Mouse (Mus musculus): ENCODE results near the gene Hpd. TPM values are rescaled to one million over a fixed set of nuclear protein-coding genes. Genes with fewer than 3 reads are reported as not detected.
A peak's percentile ranks its signal among the peaks of the same experiment; 100 is the strongest.
"Not testable (repeated sequence)": the region's sequence is repeated elsewhere in the genome, so short reads cannot be mapped to it uniquely, and the experiment has no call there.

Gene Hpd
- polyA plus RNA-seq (2015; fragmentation: Nextera tagmentation; extraction: Ambion mirVana) = 0.23 and 0.29 TPM in 2 replicates

- H3K4me2 ChIP-seq (replicated peaks; ENCODE audit: low read depth, low read length) = no peak within 1 kb of the TSS
- WGBS = 81% methylated on average over 10 of the region's 10 CpGs
- no peak within 1 kb of the TSS for H3K4me3 ChIP-seq (ENCODE audit: low read length)
- H3K27me3 ChIP-seq (ENCODE audit: insufficient read depth, low read length) = no peaks in the 10 kb centered on the region
- no peak within 1 kb of the TSS for H3K9ac ChIP-seq (replicated peaks; ENCODE audit: low read length)
- no peak for ATAC-seq (ENCODE audit: low FRiP score, low TSS enrichment)
- H3K36me3 ChIP-seq (ENCODE audit: insufficient read depth, low read length) = no peaks in the 10 kb centered on the region
- H3K9me3 ChIP-seq (ENCODE audit: low read length) = peaks cover 5% of the 10 kb centered on the region; the same call in 1 of the 2 replicates
- no peak within 1 kb of the TSS for H3K27ac ChIP-seq (ENCODE audit: low read length)
- H3K4me1 ChIP-seq (ENCODE audit: insufficient read depth, low read length) = no peaks in the 10 kb centered on the region
Observed at GRCm38 (mm10) chr5:123182651-123183050, at the start of gene Hpd. Gene Hpd, minus strand, starts transcription at chr5:123182727.

- no peak overlapping the region for H3K27ac ChIP-seq (ENCODE audit: low read length)
- WGBS = 90% methylated on average over 2 of the region's 2 CpGs
- no peak for ATAC-seq (ENCODE audit: low FRiP score, low TSS enrichment)
- H3K4me3 ChIP-seq (ENCODE audit: low read length) = no peak overlapping the region
- peaks cover 9% of the 10 kb centered on the region for H3K4me1 ChIP-seq (ENCODE audit: insufficient read depth, low read length)
- H3K4me2 ChIP-seq (replicated peaks; ENCODE audit: low read depth, low read length) = no peak overlapping the region
- no peaks in the 10 kb centered on the region for H3K27me3 ChIP-seq (ENCODE audit: insufficient read depth, low read length)
- 0 out of 2 replicates have a peak, but pooled peaks cover 2% of the 10 kb centered on the region for H3K36me3 ChIP-seq (ENCODE audit: insufficient read depth, low read length)
- H3K9ac ChIP-seq (replicated peaks; ENCODE audit: low read length) = no peak overlapping the region
- H3K9me3 ChIP-seq (ENCODE audit: low read length) = no peaks in the 10 kb centered on the region
Observed at GRCm38 (mm10) chr5:123232180-123232579, 49.7 kb upstream of the Hpd start.

- Histone ChIP-seq H3K9ac (replicated peaks; ENCODE audit: low read length) (no peak overlapping the region), H3K4me3 (ENCODE audit: low read length) (no peak overlapping the region)
Observed at GRCm38 (mm10) chr5:123229296-123229695, 46.8 kb upstream of the Hpd start.

GRCm38 (mm10) chr5:123228524-123228922 lies 46.0 kb upstream of the Hpd start:
- Histone ChIP-seq H3K36me3 (ENCODE audit: insufficient read depth, low read length) (no peaks in the 10 kb centered on the region), H3K9me3 (ENCODE audit: low read length) (no peaks in the 10 kb centered on the region), H3K4me2 (replicated peaks; ENCODE audit: low read depth, low read length) (peak overlapping the region; percentile 83), H3K4me3 (ENCODE audit: low read length) (peak overlapping the region; percentile 98), H3K27me3 (ENCODE audit: insufficient read depth, low read length) (no peaks in the 10 kb centered on the region), H3K27ac (ENCODE audit: low read length) (no peak overlapping the region), H3K9ac (replicated peaks; ENCODE audit: low read length) (peak overlapping the region; percentile 96), H3K4me1 (ENCODE audit: insufficient read depth, low read length) (peaks cover 9% of the 10 kb centered on the region)
- ATAC-seq (ENCODE audit: low FRiP score, low TSS enrichment) = no peak
- WGBS = 4% methylated on average over 15 of the region's 15 CpGs

More at GRCm38 (mm10) chr5:123229296-123229695, 46.8 kb upstream of the Hpd start:
- H3K27me3 ChIP-seq (ENCODE audit: insufficient read depth, low read length) = no peaks in the 10 kb centered on the region
- ATAC-seq (ENCODE audit: low FRiP score, low TSS enrichment) = no peak
- 0 out of 2 replicates have a peak overlapping the region, but pooled peaks have one; percentile 83 for H3K4me2 ChIP-seq (replicated peaks; ENCODE audit: low read depth, low read length)
- H3K9me3 ChIP-seq (ENCODE audit: low read length) = no peaks in the 10 kb centered on the region
- WGBS = 74% methylated on average over 6 of the region's 6 CpGs
- H3K27ac ChIP-seq (ENCODE audit: low read length) = no peak overlapping the region
- no peaks in the 10 kb centered on the region for H3K36me3 ChIP-seq (ENCODE audit: insufficient read depth, low read length)
- H3K4me1 ChIP-seq (ENCODE audit: insufficient read depth, low read length) = peaks cover 9% of the 10 kb centered on the region

GRCm38 (mm10) chr5:123227762-123228523 lies 45.4 kb upstream of the Hpd start:
- peak overlapping the region; percentile 98 for H3K4me3 ChIP-seq (ENCODE audit: low read length)
- H3K4me2 ChIP-seq (replicated peaks; ENCODE audit: low read depth, low read length) = peak overlapping the region; percentile 83
- H3K9me3 ChIP-seq (ENCODE audit: low read length) = no peaks in the 10 kb centered on the region
- peak; percentile 89 for ATAC-seq (ENCODE audit: low FRiP score, low TSS enrichment)
- H3K9ac ChIP-seq (replicated peaks; ENCODE audit: low read length) = peak overlapping the region; percentile 96
- peaks cover 9% of the 10 kb centered on the region for H3K4me1 ChIP-seq (ENCODE audit: insufficient read depth, low read length)
- no peak overlapping the region for H3K27ac ChIP-seq (ENCODE audit: low read length)
- 2% methylated on average over 42 of the region's 42 CpGs for WGBS
- H3K36me3 ChIP-seq (ENCODE audit: insufficient read depth, low read length) = no peaks in the 10 kb centered on the region
- no peaks in the 10 kb centered on the region for H3K27me3 ChIP-seq (ENCODE audit: insufficient read depth, low read length)

- 89% methylated on average over 7 of the region's 7 CpGs for WGBS
Observed at GRCm38 (mm10) chr5:123226851-123227250, 44.3 kb upstream of the Hpd start.

GRCm38 (mm10) chr5:123223861-123224260 lies 41.3 kb upstream of the Hpd start:
- not testable (repeated sequence) for H3K4me3 ChIP-seq (ENCODE audit: low read length); H3K27ac ChIP-seq (ENCODE audit: low read length); H3K4me1 ChIP-seq (ENCODE audit: insufficient read depth, low read length); H3K9ac ChIP-seq (replicated peaks; ENCODE audit: low read length); H3K36me3 ChIP-seq (ENCODE audit: insufficient read depth, low read length); H3K4me2 ChIP-seq (replicated peaks; ENCODE audit: low read depth, low read length); H3K27me3 ChIP-seq (ENCODE audit: insufficient read depth, low read length); H3K9me3 ChIP-seq (ENCODE audit: low read length); ATAC-seq (ENCODE audit: low FRiP score, low TSS enrichment)
- WGBS = 78% methylated on average over 4 of the region's 6 CpGs

More at GRCm38 (mm10) chr5:123226851-123227250, 44.3 kb upstream of the Hpd start:
- Histone ChIP-seq H3K4me2 (replicated peaks; ENCODE audit: low read depth, low read length) (no peak overlapping the region), H3K9me3 (ENCODE audit: low read length) (no peaks in the 10 kb centered on the region), H3K4me3 (ENCODE audit: low read length) (no peak overlapping the region), H3K36me3 (ENCODE audit: insufficient read depth, low read length) (no peaks in the 10 kb centered on the region), H3K27ac (ENCODE audit: low read length) (no peak overlapping the region), H3K27me3 (ENCODE audit: insufficient read depth, low read length) (no peaks in the 10 kb centered on the region), H3K9ac (replicated peaks; ENCODE audit: low read length) (no peak overlapping the region), H3K4me1 (ENCODE audit: insufficient read depth, low read length) (peaks cover 9% of the 10 kb centered on the region)
- no peak for ATAC-seq (ENCODE audit: low FRiP score, low TSS enrichment)

- 47% methylated on average over 4 of the region's 4 CpGs for WGBS
- ATAC-seq (ENCODE audit: low FRiP score, low TSS enrichment) = no peak
Observed at GRCm38 (mm10) chr5:123223051-123223410, 40.5 kb upstream of the Hpd start.

GRCm38 (mm10) chr5:123222346-123223050 lies 40.0 kb upstream of the Hpd start:
- H3K9me3 ChIP-seq (ENCODE audit: low read length); H3K27ac ChIP-seq (ENCODE audit: low read length); ATAC-seq (ENCODE audit: low FRiP score, low TSS enrichment); H3K27me3 ChIP-seq (ENCODE audit: insufficient read depth, low read length); H3K9ac ChIP-seq (replicated peaks; ENCODE audit: low read length); H3K36me3 ChIP-seq (ENCODE audit: insufficient read depth, low read length); H3K4me1 ChIP-seq (ENCODE audit: insufficient read depth, low read length); H3K4me2 ChIP-seq (replicated peaks; ENCODE audit: low read depth, low read length); H3K4me3 ChIP-seq (ENCODE audit: low read length): not testable (repeated sequence)
- WGBS = 82% methylated on average over 3 of the region's 5 CpGs

More at GRCm38 (mm10) chr5:123223051-123223410, 40.5 kb upstream of the Hpd start:
- H3K27me3 ChIP-seq (ENCODE audit: insufficient read depth, low read length) = no peaks in the 10 kb centered on the region
- H3K36me3 ChIP-seq (ENCODE audit: insufficient read depth, low read length) = no peaks in the 10 kb centered on the region
- H3K4me3 ChIP-seq (ENCODE audit: low read length) = no peak overlapping the region
- H3K27ac ChIP-seq (ENCODE audit: low read length) = no peak overlapping the region
- no peak overlapping the region for H3K4me2 ChIP-seq (replicated peaks; ENCODE audit: low read depth, low read length)
- 0 out of 2 replicates have a peak, but pooled peaks cover 4% of the 10 kb centered on the region for H3K9me3 ChIP-seq (ENCODE audit: low read length)
- H3K9ac ChIP-seq (replicated peaks; ENCODE audit: low read length) = no peak overlapping the region
- no peaks in the 10 kb centered on the region for H3K4me1 ChIP-seq (ENCODE audit: insufficient read depth, low read length)

- not testable (repeated sequence) for H3K4me2 ChIP-seq (replicated peaks; ENCODE audit: low read depth, low read length); H3K4me3 ChIP-seq (ENCODE audit: low read length); H3K4me1 ChIP-seq (ENCODE audit: insufficient read depth, low read length); ATAC-seq (ENCODE audit: low FRiP score, low TSS enrichment); H3K9me3 ChIP-seq (ENCODE audit: low read length); H3K27me3 ChIP-seq (ENCODE audit: insufficient read depth, low read length); H3K27ac ChIP-seq (ENCODE audit: low read length); H3K9ac ChIP-seq (replicated peaks; ENCODE audit: low read length); H3K36me3 ChIP-seq (ENCODE audit: insufficient read depth, low read length)
- WGBS = 85% methylated on average over 7 of the region's 7 CpGs
Observed at GRCm38 (mm10) chr5:123203591-123203990, 21.1 kb upstream of the Hpd start.

Measured in kidney, embryonic 16.5 days (tissue).